Mouse (Mus musculus) hindbrain, embryonic 11.5 days (tissue): ENCODE measurements around the gene Trim38. TPM values are rescaled to one million over a fixed set of nuclear protein-coding genes. Genes with fewer than 3 reads are reported as not detected.
"Not testable (repeated sequence)": the region's sequence is repeated elsewhere in the genome, so short reads cannot be mapped to it uniquely, and the experiment has no call there.

Experiments
- ATAC-seq: fragments of 200-750 bp; cut with Nextera tagmentation; 2 replicates; pipeline ENCODE4 v1.8.0; 2017; ENCODE audit warnings: mild to moderate bottlenecking, moderate TSS enrichment, moderate library complexity; ENCODE audit not compliant: low FRiP score
- DNase-seq: peaks from one replicate; pipeline ENCODE4 v3.0.0-alpha.2; 2015; ENCODE audit warnings: low spot score
- H3K27ac ChIP-seq: fragments of 300-500 bp; sonication (generic); 2 replicates; pipeline ENCODE4 v1.5.1; 2014; ENCODE audit warnings: mild to moderate bottlenecking, low read depth, low read length
- H3K27me3 ChIP-seq: fragments of 300-500 bp; sonication (generic); 2 replicates; pipeline ENCODE4 v1.6.1; 2014; ENCODE audit warnings: mild to moderate bottlenecking, low read length, moderate library complexity, mixed read lengths; ENCODE audit not compliant: control insufficient read depth, insufficient read depth
- H3K36me3 ChIP-seq: fragments of 300-500 bp; sonication (generic); 2 replicates; pipeline ENCODE4 v1.6.1; 2014; ENCODE audit warnings: mild to moderate bottlenecking, low read length, moderate library complexity, mixed read lengths; ENCODE audit not compliant: control insufficient read depth, insufficient read depth
- H3K4me1 ChIP-seq: fragments of 300-500 bp; sonication (generic); replicated peaks from 2 replicates; pipeline ENCODE4 v1.6.1; 2014; ENCODE audit warnings: low read length, mixed read lengths; ENCODE audit not compliant: control insufficient read depth, insufficient read depth
- H3K4me2 ChIP-seq: fragments of 300-500 bp; sonication (generic); replicated peaks from 2 replicates; pipeline ENCODE4 v1.6.1; 2014; ENCODE audit warnings: mild to moderate bottlenecking, low read depth, low read length
- H3K4me3 ChIP-seq: fragments of 300-500 bp; sonication (generic); 2 replicates; pipeline ENCODE4 v1.5.1; 2014; ENCODE audit warnings: low read depth, low read length
- H3K9ac ChIP-seq: fragments of 300-500 bp; sonication (generic); 2 replicates; pipeline ENCODE4 v1.6.1; 2014; ENCODE audit warnings: low read depth, low read length
- H3K9me3 ChIP-seq: fragments of 300-500 bp; sonication (generic); 2 replicates; pipeline ENCODE4 v1.6.1; 2016; ENCODE audit warnings: low read length; ENCODE audit not compliant: control insufficient read depth
- WGBS: fragments of 180-500 bp; shearing (Covaris S2); extraction: QIAGEN DNeasy Blood & Tissue Kit; methylation state at CpG from one replicate; pipeline ENCODE4 v1.1.7; 2014; 5-methylcytosine and 5-hydroxymethylcytosine counted together
- polyA plus RNA-seq: library from polyadenylated mRNA; unstranded; fragments of >200 nt; fragmentation: Nextera tagmentation; extraction: Ambion mirVana; gene quantifications from 2 replicates; pipeline ENCODE4 v1.2.1, GENCODE M21; 2014

Gene Trim38
- not detected in 2 replicates for polyA plus RNA-seq

GRCm38 (mm10) chr13:23769613-23770012, at the start of gene Trim38:
Gene Trim38 (plus strand): TSS chr13:23769913.
- not testable (repeated sequence) for H3K9ac ChIP-seq, DNase-seq, H3K4me1 ChIP-seq, H3K4me3 ChIP-seq, H3K27ac ChIP-seq, H3K36me3 ChIP-seq, ATAC-seq, H3K4me2 ChIP-seq, H3K9me3 ChIP-seq, H3K27me3 ChIP-seq
- 90% methylated on average over 2 of the region's 2 CpGs for WGBS

GRCm38 (mm10) chr13:23724239-23724638, 45.5 kb upstream of the Trim38 start:
- Histone ChIP-seq H3K27ac (no peak overlapping the region), H3K9me3 (no peaks in the 10 kb centered on the region), H3K4me1 (no peaks in the 10 kb centered on the region), H3K27me3 (no peaks in the 10 kb centered on the region), H3K4me3 (no peak overlapping the region), H3K4me2 (no peak overlapping the region), H3K36me3 (no peaks in the 10 kb centered on the region), H3K9ac (no peak overlapping the region)
- no peak for ATAC-seq
- DNase-seq = no peak
- 90% methylated on average over 4 of the region's 4 CpGs for WGBS

GRCm38 (mm10) chr13:23725213-23725612, 44.5 kb upstream of the Trim38 start:
- Histone ChIP-seq H3K4me1 (no peaks in the 10 kb centered on the region), H3K9me3 (no peaks in the 10 kb centered on the region), H3K36me3 (no peaks in the 10 kb centered on the region), H3K4me2 (no peak overlapping the region), H3K27ac (no peak overlapping the region), H3K4me3 (no peak overlapping the region), H3K27me3 (no peaks in the 10 kb centered on the region), H3K9ac (no peak overlapping the region)
- ATAC-seq (no peak), DNase-seq (no peak)
- WGBS = 20% methylated on average over 1 of the region's 1 CpGs

- DNase-seq = no peak
- Histone ChIP-seq H3K27me3 (no peaks in the 10 kb centered on the region), H3K4me1 (no peaks in the 10 kb centered on the region), H3K27ac (no peak overlapping the region), H3K36me3 (no peaks in the 10 kb centered on the region), H3K4me2 (no peak overlapping the region), H3K9ac (no peak overlapping the region), H3K4me3 (no peak overlapping the region), H3K9me3 (no peaks in the 10 kb centered on the region)
- ATAC-seq = no peak
- WGBS = 84% methylated on average over 18 of the region's 18 CpGs
These were observed 41.1 kb upstream of the Trim38 start for GRCm38 (mm10) chr13:23728472-23729191.

DNA sequence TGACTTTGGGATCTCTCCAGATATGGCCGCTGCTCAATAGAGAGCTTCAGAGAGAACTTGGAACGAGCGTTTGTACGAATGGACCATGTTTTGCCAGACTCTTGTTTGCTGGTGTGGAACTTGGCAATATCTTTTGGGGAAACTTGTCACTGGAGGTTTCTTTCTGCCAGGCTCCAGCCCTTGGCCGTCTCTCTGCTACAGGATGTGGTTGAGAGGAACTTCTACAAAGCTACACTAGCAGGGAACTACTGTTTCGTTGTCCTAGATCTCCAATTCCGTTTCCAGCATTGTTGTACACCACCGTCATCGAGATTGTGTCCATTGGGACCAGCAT, 40.6 kb upstream of the Trim38 start:
- no peak overlapping the region for H3K9ac ChIP-seq
- no peak for ATAC-seq
- no peak overlapping the region for H3K27ac ChIP-seq
- no peak for DNase-seq
- no peaks in the 10 kb centered on the region for H3K4me1 ChIP-seq
- H3K4me2 ChIP-seq = no peak overlapping the region
- 92% methylated on average over 9 of the region's 9 CpGs for WGBS
- H3K4me3 ChIP-seq = no peak overlapping the region
- H3K9me3 ChIP-seq = no peaks in the 10 kb centered on the region
- H3K27me3 ChIP-seq = no peaks in the 10 kb centered on the region
- no peaks in the 10 kb centered on the region for H3K36me3 ChIP-seq

- Histone ChIP-seq H3K9me3 (no peaks in the 10 kb centered on the region), H3K27me3 (no peaks in the 10 kb centered on the region), H3K4me2 (no peak overlapping the region), H3K36me3 (no peaks in the 10 kb centered on the region), H3K9ac (no peak overlapping the region), H3K4me1 (no peaks in the 10 kb centered on the region), H3K27ac (no peak overlapping the region), H3K4me3 (no peak overlapping the region)
- ATAC-seq = no peak
- DNase-seq = no peak
- WGBS = 92% methylated on average over 5 of the region's 5 CpGs
These were observed 40.0 kb upstream of the Trim38 start for GRCm38 (mm10) chr13:23729706-23730105.

GRCm38 (mm10) chr13:23730479-23730878, 39.2 kb upstream of the Trim38 start:
- Histone ChIP-seq H3K27ac (no peak overlapping the region), H3K4me3 (no peak overlapping the region), H3K9ac (no peak overlapping the region), H3K4me1 (no peaks in the 10 kb centered on the region), H3K36me3 (no peaks in the 10 kb centered on the region), H3K9me3 (no peaks in the 10 kb centered on the region), H3K4me2 (no peak overlapping the region), H3K27me3 (no peaks in the 10 kb centered on the region)
- ATAC-seq (no peak), DNase-seq (no peak)
- WGBS = 40% methylated on average over 8 of the region's 8 CpGs

DNA sequence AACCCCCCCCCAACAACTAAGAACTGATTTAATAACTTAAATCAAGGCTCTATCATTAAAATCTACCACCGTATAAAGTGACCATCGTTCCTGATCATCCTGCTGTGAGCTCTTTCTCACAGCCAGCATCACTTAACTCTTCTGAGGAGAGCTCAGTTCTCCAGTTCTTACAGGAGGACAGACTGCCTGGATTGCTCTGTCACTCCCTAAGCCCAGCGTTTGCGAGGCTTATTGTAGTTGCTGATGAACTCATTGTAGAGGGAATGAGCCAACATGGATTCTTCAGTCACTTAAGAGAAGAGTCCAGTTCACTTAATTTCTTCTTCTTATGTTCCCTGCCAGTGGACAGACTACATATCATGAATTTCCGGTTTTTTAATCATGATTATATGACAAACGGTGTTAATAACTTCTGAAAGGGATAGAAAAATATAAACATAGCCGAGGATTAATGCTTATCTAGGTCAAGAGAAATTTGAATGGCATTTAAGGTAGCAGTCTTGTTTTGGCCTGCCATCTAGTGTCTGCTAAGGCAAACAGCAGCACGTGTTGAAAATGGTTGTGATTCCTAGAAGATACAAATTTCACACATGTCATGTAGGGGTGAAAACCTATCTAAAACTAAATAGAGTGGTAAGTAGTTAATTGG, 37.4 kb upstream of the Trim38 start:
- H3K27ac ChIP-seq = no peak overlapping the region
- no peaks in the 10 kb centered on the region for H3K27me3 ChIP-seq
- H3K4me1 ChIP-seq = no peaks in the 10 kb centered on the region
- no peak overlapping the region for H3K4me3 ChIP-seq
- DNase-seq (no peak), ATAC-seq (no peak)
- H3K9me3 ChIP-seq = no peaks in the 10 kb centered on the region
- 27% methylated on average over 8 of the region's 8 CpGs for WGBS
- no peak overlapping the region for H3K4me2 ChIP-seq
- H3K36me3 ChIP-seq = no peaks in the 10 kb centered on the region
- H3K9ac ChIP-seq = no peak overlapping the region

DNA sequence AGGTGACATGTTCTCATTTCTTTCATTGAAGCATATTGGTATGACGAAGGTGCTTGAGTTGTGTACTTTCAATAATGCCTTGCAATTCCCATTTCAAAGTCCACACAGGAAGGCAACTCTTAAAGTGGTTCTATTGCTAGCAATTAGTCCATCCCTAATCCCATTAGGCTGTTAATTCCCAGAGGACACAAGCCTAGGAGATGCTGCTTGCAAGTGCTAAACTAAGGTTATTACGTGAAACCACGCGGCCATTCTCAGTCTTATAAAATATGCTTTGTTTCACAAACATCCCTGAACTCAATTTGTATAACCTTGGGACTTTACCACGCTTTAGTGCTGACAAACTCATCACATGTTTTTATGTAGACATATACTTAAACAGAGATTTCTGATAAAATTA, 32.6 kb upstream of the Trim38 start:
- H3K9ac ChIP-seq = no peak overlapping the region
- H3K4me3 ChIP-seq = no peak overlapping the region
- H3K27me3 ChIP-seq = no peaks in the 10 kb centered on the region
- H3K4me1 ChIP-seq = 0 out of 2 replicates have a peak, but pooled peaks cover 3% of the 10 kb centered on the region
- 86% methylated on average over 5 of the region's 5 CpGs for WGBS
- no peak for DNase-seq
- no peaks in the 10 kb centered on the region for H3K36me3 ChIP-seq
- H3K27ac ChIP-seq = no peak overlapping the region
- no peak for ATAC-seq
- H3K4me2 ChIP-seq = no peak overlapping the region
- H3K9me3 ChIP-seq = no peaks in the 10 kb centered on the region
